Mouse (Mus musculus): ENCODE measurements at regions not wholly inside any gene's neighbourhood (a gene's known extent, or its start where the extent isn't known, plus 50 kb on each side); places are given as distances from the start of the nearest gene placed in this dataset.
A peak's percentile ranks its signal among the peaks of the same experiment; 100 is the strongest.

DNA sequence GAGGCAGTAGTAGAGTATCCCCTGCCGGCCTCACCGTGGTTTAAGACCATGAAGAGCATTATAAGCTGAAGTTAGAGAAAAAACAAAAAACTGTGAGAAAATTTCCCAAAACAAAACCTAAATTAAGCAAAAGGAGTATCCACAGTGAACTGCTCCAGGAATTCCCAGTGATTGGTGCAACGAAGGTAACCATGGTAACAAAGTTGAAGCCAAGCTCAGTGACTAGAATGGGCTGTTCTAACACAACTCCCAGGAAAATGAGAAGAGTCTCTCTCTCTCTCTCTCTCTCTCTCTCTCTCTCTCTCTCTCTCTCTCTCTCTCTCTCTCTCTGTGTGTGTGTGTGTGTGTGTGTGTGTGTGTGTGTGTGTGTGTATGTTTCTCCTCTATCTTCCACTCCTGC lies 567.0 kb downstream of the Ttll7 start:
- no peak for DNase-seq
- intact Hi-C loops (cut with DNase I), result no loop called here

DNA sequence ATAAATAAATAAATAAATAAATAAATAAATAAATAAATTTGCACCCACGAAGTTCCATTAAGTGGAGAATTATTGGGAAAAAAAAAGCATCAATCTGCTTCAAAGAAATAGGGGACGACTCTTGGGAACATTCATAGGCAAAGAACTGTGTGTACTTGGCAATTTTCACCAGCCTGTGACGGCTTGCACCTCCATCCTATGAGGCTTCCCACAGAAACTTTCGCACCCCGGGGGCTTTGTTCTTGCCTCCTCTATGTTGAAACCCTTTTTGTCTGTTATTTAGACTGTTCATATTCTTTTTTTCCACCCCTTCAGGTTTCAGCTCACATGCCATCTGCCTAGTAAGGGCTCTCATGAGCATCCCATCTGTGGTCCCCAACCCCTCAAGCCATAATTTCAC lies 570.0 kb downstream of the Ttll7 start:
- DNase-seq, result no peak
- intact Hi-C loops (cut with DNase I), result no loop called here

DNA sequence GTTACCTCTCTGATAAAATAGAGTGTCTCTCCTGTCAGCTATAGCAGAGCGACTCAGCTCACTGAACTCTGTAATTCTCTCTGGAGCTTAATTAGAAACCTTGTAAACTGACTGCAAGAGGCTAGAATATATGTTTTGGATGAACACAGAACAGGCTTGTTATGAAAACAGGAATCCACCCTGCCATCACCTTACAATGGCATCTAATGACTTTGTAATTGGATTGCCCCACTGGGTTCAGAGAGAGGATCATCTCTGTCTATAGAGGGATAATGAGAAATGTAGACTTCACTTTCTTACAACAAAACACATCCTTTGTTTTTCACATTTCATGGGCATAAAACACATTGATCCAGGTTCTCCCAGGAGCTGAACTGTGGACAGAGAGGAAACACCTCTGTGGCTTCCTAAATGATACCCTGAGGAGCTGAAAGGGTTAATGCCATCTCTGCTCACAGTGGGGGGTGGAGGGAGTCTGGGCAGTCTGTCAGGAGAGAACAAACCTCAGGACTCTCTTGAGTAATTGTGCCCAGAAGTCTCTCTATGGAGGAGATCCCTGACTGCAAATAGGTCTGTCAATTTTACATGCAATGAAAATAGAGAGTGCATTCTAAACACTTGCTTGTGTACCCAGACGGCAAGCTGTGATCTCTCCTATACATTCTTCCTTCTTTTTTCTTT lies 571.9 kb downstream of the Ttll7 start:
- intact Hi-C loops (cut with DNase I), result no loop called here

DNA sequence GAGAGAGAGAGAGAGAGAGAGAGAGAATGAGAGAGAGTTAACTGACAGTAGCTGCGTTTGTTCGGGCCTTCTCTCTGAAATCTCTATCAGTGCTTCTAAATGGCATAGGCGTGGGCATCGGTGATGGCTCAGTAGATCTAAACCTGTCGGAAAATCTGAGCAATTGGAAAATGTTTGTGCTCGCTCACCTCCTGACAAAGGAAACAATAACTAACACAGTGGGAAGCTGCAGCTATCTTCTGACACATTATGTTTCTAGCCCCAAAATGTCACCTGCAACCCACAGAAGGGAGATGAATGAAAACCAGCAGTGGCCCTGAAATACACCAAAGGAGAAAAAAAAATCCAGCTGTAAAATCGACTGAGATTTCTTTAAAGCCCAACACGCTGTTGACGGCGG lies 576.7 kb downstream of the Ttll7 start:
- intact Hi-C loops (cut with DNase I), result no loop called here
- no peak for DNase-seq

More for the DNA sequence above, 571.9 kb downstream of the Ttll7 start:
- no peak for DNase-seq

DNA sequence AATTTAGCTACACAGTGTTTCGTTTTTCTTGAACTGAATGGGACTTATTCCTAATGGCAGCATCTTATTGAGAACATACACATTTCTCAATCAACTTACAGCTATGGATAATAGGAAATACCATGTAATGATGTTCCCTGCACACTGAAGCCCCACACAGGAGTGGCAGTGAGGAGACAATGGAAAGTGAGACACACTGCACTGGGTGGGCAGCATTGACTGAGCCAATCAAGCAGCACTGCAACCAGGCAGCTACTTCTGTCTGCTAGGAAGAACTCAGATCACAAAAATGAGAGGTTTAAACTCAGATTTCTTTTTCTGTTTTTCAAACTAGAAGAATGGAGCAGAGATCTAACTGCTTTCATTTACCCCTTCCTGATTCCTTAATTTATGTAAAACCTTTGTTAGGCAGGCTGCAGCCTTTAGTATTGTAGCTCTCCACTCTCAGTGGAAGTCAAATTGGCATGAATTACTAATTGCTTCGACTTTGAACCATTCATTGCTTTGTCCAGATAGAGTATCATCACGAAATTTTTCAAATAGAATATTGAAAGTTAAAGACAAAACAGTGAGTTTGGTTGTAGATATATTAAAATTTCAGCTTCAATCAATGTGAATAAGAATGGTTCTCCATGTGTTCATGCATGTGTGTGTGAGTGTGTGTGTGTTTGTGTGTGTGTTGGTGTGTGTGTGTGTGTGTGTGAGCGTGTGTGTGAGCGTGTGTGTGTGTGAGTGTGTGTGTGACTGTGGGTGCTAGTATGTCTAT lies 590.9 kb downstream of the Ttll7 start:
- no peak for DNase-seq
- intact Hi-C loops (cut with DNase I), result no loop called here

DNA sequence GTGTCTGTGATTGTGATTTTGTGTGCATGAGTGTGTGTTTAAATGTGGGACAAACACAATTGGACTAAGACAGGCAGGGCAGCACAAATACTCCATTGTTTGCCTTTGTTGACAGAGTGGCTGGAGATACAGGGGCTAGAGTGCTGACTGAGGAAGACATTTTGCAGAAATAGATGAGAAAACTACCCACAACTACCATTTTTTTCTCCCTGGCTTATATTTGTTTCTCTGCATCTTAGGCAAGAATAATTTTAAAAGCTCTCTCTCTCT lies 591.5 kb downstream of the Ttll7 start:
- intact Hi-C loops (cut with DNase I), result no loop called here
- DNase-seq, result no peak

DNA sequence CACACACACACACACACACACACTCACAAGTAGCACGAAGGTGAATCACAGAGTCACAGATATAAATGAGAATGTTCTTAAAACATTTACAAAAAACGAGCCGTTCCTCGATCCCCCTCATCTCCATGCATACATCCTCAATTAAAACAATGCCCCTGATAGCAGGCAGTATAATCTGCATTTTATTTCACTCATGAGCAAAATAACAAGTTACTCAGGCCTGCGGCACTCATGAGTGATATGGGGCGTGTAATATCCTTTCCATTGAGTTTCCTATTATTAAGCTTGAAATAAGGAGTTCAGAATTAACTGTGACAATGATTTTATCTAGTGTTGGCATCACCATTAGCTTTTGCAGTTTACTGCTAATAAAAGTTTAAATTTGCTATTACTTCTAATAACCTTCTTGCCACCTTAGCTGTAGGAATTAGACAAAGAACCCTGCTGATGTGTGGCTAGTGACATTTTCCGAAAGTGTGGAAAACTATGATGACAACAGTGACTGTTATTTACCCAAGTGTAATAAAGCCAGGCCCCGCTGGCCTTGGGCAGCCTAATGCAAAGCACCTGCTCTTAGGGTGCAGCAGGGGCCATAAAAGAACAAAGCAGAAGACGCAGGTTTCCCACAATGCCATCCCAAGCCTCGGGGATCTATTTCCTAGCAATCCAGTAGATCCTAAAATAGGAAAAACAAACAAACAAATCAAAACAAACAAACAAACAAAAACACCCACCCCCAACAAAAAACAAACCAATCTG lies 592.0 kb downstream of the Ttll7 start:
- no peak for DNase-seq
- intact Hi-C loops (cut with DNase I), result no loop called here

DNA sequence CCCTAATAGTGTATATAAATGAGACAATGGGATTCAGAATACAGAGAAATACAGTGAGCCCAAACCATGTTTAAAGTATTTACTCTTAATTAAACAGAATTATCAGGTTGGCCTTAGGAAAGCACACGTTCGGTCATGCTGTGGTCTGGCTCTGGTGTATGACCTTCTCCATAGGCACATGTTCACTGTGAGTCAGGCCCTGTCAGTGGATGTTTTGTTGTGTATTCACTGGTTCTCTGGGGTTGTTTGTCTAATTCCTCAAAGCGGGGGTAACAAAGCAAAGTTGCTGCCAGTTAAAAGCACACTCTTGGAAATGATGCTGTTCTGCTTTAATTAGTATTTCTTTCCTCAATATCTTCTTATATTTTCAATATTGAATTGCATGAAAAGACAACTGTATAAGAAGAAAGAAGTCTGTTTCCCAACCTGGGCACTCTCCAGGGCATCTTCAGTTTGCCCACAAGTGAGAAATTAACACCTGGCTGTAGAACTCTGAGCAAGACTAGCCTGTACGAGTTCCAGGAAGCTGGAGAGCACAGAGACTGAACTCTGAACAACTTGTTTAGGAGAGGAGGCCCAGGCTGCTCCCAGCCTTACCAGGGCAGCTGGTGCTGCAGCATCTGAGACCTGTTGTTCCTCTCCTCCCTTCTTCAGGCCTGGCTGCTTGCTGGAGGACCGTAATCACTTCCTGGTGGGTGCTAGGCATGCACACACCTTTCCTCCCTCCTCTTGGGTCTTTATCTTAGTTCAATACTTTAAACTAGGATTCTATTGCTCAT lies 593.1 kb downstream of the Ttll7 start:
- intact Hi-C loops (cut with DNase I), result no loop called here
- no peak for DNase-seq

DNA sequence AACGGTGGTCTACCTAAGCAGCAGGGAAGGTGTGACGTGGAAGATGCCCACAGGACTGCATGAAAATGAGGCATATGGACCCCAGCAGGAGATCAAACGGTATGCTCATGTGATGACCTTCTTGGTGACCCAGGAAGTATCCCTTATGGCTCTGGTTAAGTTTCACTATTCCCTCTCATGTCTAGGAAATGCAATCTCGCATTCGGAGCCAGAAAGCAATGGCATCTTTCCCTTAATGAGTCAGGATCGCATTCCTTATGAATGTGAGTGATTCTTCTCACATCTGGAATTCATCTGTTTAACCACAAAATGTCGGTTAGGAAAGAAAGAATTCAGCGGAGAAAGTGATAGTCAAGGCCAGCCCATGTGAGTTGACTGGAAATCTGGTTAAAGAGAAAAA lies 593.7 kb downstream of the Ttll7 start:
- DNase-seq, result peak in 1 of 2 experiments; percentile 40
- intact Hi-C loops (cut with DNase I), result no loop called here

DNA sequence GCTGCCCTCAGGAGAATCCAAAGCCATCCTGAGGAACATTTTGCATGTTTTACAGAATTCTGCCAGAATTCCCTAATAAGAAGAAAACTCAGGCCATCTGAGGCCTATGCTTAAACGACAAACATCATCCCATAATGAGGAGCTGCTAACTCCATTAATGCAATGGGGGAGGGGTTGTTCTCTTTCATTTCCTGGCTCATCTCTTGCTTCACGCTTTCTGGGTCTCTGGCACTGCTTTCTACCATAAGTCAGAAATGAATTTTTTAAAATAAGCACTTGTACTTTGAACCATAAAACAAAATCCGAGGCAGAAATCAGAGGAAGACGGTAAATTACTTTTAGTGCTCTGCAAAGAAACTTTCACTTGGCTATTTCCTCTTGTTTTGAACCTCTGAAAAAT lies 600.0 kb downstream of the Ttll7 start:
- intact Hi-C loops (cut with DNase I), result no loop called here
- DNase-seq, result no peak

DNA sequence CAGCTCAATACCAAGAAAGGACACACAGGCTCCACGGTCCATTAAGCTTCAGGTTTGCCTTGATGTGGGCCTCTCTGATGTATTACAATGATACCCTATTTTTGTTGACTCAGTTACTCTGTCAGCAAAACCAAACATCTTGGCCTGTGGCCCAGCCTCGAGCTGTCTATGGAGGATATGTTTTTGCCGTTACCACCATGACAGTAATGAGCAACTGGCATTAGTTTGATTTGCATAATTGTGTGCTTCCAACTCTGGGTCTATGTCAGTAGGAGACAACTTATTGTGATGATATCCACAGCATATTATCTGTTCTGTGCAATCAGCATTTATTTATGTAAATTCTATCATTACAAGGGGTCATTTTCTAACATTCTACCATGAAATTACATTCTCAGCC lies 603.2 kb downstream of the Ttll7 start:
- intact Hi-C loops (cut with DNase I), result no loop called here

DNA sequence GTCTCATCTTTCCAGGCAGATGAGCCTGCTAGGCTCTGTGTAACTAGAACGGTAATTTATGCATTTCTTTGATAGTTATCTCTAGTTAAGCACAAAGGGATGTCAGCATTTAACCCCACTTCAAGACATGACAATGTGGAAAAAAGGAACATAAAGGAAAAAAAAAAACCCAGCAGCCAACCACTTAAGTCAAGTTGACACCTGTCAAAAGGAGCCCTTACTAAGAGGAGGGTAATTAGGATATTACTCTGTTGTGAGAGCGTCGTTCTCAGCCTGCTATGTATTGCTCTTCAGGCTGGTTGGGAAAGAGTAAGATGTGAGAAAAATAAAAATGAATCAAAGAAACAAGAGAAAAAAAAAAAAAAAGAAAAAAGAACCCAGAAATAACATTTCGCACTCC lies 604.1 kb downstream of the Ttll7 start:
- DNase-seq, result no peak
- intact Hi-C loops (cut with DNase I), result no loop called here

More for the DNA sequence above, 603.2 kb downstream of the Ttll7 start:
- DNase-seq, result no peak

DNA sequence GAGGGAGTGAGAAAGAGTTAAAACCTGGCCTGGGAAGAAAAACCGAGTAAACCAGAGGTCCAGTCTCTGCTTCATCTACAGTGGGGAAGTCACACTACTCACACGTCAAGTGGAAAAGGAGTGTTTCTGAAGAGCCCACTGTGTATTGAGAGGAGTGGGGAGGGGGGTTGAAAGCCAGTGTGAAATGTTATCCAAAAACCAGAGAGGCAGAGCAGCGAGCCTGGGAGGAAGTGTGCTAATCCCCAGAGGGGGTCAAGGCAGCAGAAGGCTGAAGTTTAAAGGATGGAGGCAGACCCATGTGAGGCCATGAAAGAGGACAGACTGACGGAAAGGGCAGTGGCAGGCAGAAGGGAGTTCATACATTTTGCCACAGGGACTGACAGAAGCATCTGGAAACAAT lies 605.9 kb downstream of the Ttll7 start:
- intact Hi-C loops (cut with DNase I), result no loop called here

DNA sequence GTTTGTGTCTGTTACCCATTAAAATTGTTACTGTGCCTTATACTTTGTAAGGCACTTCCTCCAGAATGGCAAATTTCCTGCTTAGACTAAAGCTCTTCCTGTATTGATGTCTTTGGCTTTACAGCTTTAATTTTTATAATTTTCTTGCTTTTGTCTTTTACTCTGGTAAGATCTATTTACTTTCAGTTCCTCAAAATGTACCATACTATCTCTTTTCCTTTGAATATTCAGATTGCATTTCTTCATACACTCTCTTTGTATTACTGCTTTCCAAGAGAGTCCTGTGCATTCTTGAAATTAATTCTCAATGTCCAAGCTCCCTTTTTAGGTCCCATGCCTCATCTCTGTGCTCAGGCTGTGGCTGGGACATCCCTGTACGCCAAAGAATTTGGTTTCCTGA lies 627.7 kb downstream of the Ttll7 start:
- intact Hi-C loops (cut with DNase I), result no loop called here

More for the DNA sequence above, 605.9 kb downstream of the Ttll7 start:
- no peak for DNase-seq

More for the DNA sequence above, 627.7 kb downstream of the Ttll7 start:
- no peak for DNase-seq

All from heart, postnatal 14 days (tissue).